Mouse (Mus musculus) C2C12 (cell line): ENCODE results near the gene Phox2b.

Source experiments
- CTCF ChIP-seq: IDR thresholded peaks from one replicate; pipeline ENCODE4 v1.5.1; 2011; ENCODE audit not compliant: control insufficient read depth, insufficient read depth, insufficient read length
- MYOG ChIP-seq: IDR thresholded peaks from one replicate; pipeline ENCODE4 v1.6.1; 2011; ENCODE audit not compliant: control insufficient read depth, insufficient read length; ENCODE audit errors: extremely low read depth
- USF1 ChIP-seq: IDR thresholded peaks from one replicate; pipeline ENCODE4 v1.6.1; 2011; ENCODE audit warnings: low read depth, mild to moderate bottlenecking, control low read depth, moderate library complexity

DNA sequence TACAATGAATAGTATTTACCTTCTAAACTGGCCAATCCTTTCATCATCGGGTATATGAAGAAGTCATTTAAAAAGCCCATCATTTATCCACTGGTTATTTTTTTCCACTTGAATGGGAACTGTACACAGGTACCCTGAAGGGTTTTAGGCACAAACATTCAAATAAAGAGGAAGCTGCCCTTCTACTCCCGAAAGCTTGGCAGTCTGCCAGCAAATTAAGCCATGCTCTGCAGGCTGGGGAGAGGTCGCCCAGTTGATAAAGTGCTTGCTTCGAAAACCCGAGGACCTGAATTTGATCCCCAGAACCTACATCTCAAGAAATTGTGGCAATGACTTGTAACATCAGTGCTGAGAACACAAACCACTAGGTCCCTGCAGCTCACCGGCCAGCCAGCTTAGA, 35.6 kb upstream of the Phox2b start:
- TF ChIP-seq CTCF (no peak), MYOG (no peak), USF1 (no peak)
